Mouse (Mus musculus): ENCODE results near the gene Ptgis.

GRCm38 (mm10) chr2:167162516-167163021, 77.8 kb downstream of the Ptgis start:
- TF ChIP-seq CTCF (IDR thresholded peaks at IDR 0.05; ENCODE audit: low read depth), result no peak
- TF ChIP-seq EP300 (IDR thresholded peaks at IDR 0.05; ENCODE audit: low read depth), result no peak
